Mouse (Mus musculus) left cerebral cortex, postnatal 4 days (tissue): ENCODE results near the gene Akap13. TPM values are rescaled to one million over a fixed set of nuclear protein-coding genes. Genes with fewer than 3 reads are reported as not detected.
"Not testable (repeated sequence)": the region's sequence is repeated elsewhere in the genome, so short reads cannot be mapped to it uniquely, and the experiment has no call there.

Source experiments
- DNase-seq: peaks from one replicate; pipeline ENCODE4 v3.0.0-alpha.2; 2022
- intact Hi-C: fragments of 180-260 bp; cut with DNase I; formaldehyde crosslinking; loops from one replicate; pipeline ENCODE4 v1.15.1; 2025
- total RNA-seq, 2 experiments: library from RNA; stranded (reverse); gene quantifications; 2 replicates each; pipeline ENCODE4 v1.2.3; 2021

The Akap13 gene
- total RNA-seq, 2 experiments from 2014 or later = 31.3 to 32.8 TPM

- intact Hi-C loops = no loop called here
- no peak for DNase-seq
Measured at GRCm38 (mm10) chr7:75587727-75588126, 132.4 kb downstream of the Akap13 start.

- intact Hi-C loops = no loop called here
- no peak for DNase-seq
Measured at GRCm38 (mm10) chr7:75589304-75589973, 134.1 kb downstream of the Akap13 start.

DNA sequence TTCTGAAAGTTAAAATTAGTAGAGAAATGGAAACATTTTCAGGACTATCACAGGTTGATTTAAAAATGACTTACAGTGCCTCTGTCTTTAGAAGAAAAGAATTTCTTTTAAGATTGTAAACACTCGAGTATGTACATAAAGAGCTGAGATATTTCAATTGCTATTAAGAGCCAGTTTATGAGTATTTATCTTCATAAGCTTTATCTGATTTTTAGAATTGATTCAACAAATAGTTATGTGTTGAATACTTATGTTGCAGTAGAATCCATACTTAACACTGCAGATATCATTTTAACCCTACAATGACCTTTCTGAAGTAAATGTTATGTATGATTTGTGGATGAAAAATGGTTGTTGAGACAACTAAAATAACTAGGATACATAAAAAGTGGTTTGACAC is 136.6 kb downstream of the Akap13 start:
- no peak for DNase-seq
- intact Hi-C loops = no loop called here

DNA sequence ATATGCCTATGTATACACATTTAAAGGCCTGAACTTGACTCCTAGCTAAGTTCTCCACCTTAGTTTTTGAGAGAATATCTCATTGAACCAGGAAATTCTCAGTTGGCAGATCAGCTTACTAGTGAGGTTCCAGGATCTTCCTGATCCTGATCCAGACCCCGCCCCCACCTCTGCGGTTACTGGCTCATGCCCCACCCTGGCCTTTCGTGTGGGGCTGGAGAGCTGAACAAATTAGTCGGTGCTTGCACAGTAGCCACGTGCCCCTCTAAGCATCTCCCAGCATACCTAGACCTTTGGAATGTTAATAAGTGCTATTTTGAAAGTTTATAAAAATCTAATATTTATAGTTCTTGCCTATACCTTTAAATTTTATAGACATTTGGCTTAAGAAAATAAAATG is 139.5 kb downstream of the Akap13 start:
- intact Hi-C loops = no loop called here
- DNase-seq = peak; percentile 19

GRCm38 (mm10) chr7:75595268-75595667 is 139.9 kb downstream of the Akap13 start:
- no peak for DNase-seq
- intact Hi-C loops = no loop called here

- intact Hi-C loops = no loop called here
- DNase-seq = no peak
Measured at GRCm38 (mm10) chr7:75596058-75596748, 140.9 kb downstream of the Akap13 start.

- DNase-seq = no peak
- intact Hi-C loops = no loop called here
Measured at GRCm38 (mm10) chr7:75597840-75598239, 142.5 kb downstream of the Akap13 start.

GRCm38 (mm10) chr7:75600360-75601075 is 145.2 kb downstream of the Akap13 start:
- intact Hi-C loops = no loop called here
- no peak for DNase-seq

GRCm38 (mm10) chr7:75607248-75607647 is 151.9 kb downstream of the Akap13 start:
- intact Hi-C loops = no loop called here
- no peak for DNase-seq

DNA sequence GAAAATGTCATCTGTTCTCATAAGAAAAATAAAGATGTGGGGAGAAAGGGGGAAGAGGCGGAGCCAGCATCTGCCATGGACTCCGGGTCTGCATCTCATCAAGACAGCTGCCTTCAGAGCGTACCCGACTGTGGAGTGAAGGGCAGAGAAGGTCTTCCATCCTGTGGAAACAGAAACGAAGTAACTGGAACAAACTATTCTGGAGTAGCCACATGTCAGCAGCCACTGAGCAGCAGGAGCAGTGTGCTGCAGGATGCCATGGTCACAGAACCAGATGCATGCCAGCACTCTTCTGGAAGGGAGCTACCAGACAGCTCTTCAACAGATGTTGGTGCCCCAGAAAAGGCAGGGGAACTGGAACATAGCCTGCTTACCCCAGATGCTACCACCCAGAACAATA is 153.4 kb downstream of the Akap13 start:
- intact Hi-C loops = no loop called here
- DNase-seq = no peak

DNA sequence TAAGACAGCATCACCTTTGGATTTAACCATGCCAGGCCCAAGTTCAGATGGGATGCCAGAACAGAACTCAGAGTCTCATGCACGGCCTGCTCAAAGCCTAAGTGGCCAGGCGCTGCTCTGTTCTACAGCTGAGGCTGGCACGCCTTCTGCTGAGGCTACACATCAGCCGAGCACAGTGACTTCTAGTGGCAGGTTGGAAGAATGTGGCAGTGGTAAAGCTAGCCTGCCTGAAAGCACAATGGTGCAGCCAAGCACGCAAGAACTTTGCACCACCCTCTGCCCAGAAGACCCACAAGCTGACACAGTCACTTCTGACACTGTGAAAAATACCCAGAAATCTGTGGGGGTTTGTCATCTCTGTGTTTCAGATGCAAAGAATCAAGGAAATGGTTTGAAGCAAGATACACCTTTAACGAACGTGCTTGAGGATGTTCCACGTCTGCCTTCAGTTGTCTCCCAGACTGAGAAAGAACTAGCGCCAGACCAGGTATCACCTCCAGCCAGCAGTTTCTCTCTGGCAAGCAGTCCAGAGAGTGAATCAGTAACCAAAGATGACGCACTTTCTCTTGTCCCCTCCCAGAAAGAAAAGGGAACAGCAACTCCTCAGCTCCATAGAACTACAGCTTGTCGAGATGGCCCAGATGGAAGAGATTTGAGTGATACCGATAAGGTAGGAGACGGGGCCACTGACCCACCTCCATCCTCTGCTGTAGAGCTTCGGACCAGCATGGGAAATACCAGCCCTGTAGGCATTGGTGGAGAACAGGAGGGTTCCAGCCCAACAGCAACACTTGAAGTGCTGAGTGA is 154.3 kb downstream of the Akap13 start:
- DNase-seq = no peak
- intact Hi-C loops = no loop called here

GRCm38 (mm10) chr7:75610391-75610790 is 155.1 kb downstream of the Akap13 start:
- intact Hi-C loops = no loop called here
- DNase-seq = no peak

GRCm38 (mm10) chr7:75611261-75611950 is 156.1 kb downstream of the Akap13 start:
- no peak for DNase-seq
- intact Hi-C loops = no loop called here

GRCm38 (mm10) chr7:75612000-75612682 is 156.8 kb downstream of the Akap13 start:
- intact Hi-C loops = no loop called here
- no peak for DNase-seq

- DNase-seq = no peak
- intact Hi-C loops = no loop called here
Measured at GRCm38 (mm10) chr7:75612683-75613053, 157.3 kb downstream of the Akap13 start.

DNA sequence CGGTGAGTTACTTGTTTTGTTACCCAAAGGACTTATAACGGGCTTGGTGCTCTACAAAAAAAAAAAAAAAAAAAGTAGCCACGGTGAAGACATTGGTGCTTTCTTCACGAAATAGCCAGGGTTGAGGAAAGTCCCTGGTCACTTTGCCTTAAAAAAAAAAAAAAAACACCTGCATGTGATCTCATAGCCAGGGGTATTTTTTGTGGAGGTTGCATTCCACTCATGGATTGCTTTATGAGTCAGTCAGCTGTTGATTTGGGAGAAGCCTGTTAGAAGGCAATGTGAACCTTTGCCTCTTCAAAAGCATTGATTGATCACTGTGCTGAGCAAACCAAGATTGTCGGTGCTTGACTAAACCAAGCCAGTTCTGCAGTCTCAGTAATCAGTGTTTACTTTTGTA is 157.9 kb downstream of the Akap13 start:
- no peak for DNase-seq
- intact Hi-C loops = no loop called here

- intact Hi-C loops = no loop called here
- no peak for DNase-seq
Measured at GRCm38 (mm10) chr7:75614826-75615225, 159.5 kb downstream of the Akap13 start.

- intact Hi-C loops, DNase-seq: not testable (repeated sequence)
Measured at GRCm38 (mm10) chr7:75617246-75617645, 161.9 kb downstream of the Akap13 start.

DNA sequence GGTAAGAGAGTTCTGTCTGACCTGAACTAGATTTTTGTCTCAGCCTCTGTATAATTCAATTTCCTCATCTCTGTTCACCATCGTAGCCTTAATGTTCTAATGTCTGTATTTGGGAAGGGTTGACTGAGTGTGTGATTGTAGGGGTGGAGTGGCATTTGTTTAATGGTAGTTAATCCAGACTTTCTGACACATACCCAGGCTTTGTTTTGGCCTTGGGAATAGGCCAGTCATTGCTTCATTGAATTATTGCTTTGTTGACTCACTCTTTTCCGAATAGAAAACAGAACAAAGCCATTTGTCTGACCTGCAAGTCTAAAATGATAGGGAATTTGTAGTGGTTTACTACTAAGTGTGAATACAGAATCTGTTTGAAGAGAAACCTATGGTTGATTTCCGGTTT is 163.4 kb downstream of the Akap13 start:
- intact Hi-C loops = no loop called here
- DNase-seq = no peak

- no peak for DNase-seq
- intact Hi-C loops = no loop called here
Measured at GRCm38 (mm10) chr7:75619875-75620274, 164.5 kb downstream of the Akap13 start.
